Mouse (Mus musculus): ENCODE measurements at regions not wholly inside any gene's neighbourhood (a gene's known extent, or its start where the extent isn't known, plus 50 kb on each side); places are given as distances from the start of the nearest gene placed in this dataset.

DNA sequence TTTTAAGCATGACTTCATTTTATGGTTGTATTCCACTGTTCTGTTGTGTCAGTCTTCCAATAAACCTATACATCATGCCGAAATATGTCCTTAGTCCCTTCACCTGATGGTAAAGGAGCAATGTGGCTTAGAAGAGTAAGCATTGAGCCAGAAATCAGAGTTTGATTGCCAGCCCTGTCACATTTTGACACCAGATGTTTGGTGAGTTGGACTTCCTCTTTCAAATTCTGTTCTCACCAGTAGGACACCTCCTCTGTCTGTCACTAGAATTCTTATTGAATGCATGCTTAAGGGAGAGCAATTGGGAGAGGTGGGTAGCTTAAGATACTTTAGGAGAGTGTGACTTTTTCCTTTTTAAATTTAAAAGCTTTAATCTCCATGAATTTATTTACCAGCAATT lies 779.1 kb upstream of the Gm8797 start:
- no peak for DNase-seq (ENCODE audit: low spot score in 2 of 2)

DNA sequence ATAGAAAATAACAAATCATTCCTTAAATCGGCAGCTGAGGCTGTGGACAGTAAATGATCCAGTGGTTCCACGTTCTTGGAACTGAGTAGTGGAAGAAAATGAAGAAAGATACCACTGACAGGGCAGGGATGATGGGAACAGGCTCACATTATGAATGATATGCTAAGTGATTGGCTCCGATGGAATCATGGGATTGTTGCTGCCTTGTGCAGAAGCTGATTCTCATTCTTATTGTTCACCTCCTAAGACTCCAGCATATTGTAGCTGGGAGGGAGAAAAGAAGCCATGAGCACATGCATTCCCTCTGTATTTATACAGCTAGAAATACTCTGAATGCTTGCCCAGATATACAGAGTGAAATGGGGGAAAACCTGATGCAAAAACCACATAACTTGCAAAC lies 777.3 kb upstream of the Gm8797 start:
- DNase-seq (ENCODE audit: low spot score in 2 of 2) = no peak

GRCm38 (mm10) chr3:4973764-4974163 lies 776.8 kb upstream of the Gm8797 start:
- DNase-seq (ENCODE audit: low spot score in 2 of 2) = no peak

DNA sequence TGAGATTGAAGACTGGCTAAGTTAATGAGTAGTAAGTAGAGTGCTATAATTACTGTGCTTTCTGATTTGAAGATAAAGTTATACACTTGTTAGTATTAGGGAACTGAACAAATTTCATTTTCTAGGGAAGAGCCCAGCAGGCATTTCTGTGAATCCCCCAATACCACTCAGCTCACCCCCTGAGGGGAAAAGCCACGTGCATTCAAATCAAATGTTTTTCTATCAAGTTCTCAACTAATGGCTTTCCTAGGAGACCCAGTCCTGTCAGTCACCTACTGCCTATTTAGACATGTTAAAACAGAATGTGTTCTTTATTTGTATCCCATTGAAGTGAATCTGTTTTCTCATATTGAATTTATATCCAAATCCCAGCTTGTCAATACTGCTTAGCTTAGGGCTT lies 775.9 kb upstream of the Gm8797 start:
- no peak for DNase-seq (ENCODE audit: low spot score in 2 of 2)

- no peak for DNase-seq (ENCODE audit: low spot score in 2 of 2)
Observed at GRCm38 (mm10) chr3:4976344-4976743, 774.3 kb upstream of the Gm8797 start.

DNA sequence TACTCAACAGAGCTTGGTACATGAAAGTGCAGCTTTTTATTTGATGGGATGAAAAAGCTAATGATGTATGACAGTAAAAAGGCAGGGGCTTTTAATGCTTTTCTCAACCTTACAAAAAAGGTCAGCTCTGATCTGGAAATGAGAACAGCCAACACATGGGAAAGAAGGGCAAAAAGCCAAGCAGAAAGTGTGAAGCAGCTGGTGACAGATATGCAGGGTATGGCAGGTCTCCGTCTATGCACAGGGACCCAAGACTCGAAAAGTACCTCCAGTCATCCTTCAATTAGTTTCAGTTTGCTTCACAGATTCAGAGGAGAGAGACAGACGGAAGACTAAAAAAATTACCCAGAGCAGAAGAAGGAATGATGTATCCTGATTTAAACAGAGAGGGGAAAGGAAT lies 732.9 kb upstream of the Gm8797 start:
- DNase-seq (ENCODE audit: low spot score in 2 of 2) = no peak
